Mouse (Mus musculus) forebrain, embryonic 11.5 days (tissue): ENCODE results near the gene H3f3b. TPM values are rescaled to one million over a fixed set of nuclear protein-coding genes. Genes with fewer than 3 reads are reported as not detected.

Experiments
- ATAC-seq: fragments of 200-750 bp; cut with Nextera tagmentation; replicated peaks from 2 replicates; pipeline ENCODE4 v1.8.0; 2017; ENCODE audit warnings: moderate TSS enrichment; ENCODE audit not compliant: low FRiP score
- DNase-seq: peaks from one replicate; pipeline ENCODE4 v3.0.0-alpha.2; 2017; ENCODE audit warnings: low spot score
- H3K27ac ChIP-seq: fragments of 300-500 bp; sonication (generic); 2 replicates; pipeline ENCODE4 v1.5.1; 2014; ENCODE audit warnings: low read depth, low read length
- H3K27me3 ChIP-seq: fragments of 300-500 bp; sonication (generic); 2 replicates; pipeline ENCODE4 v1.6.1; 2014; ENCODE audit warnings: mild to moderate bottlenecking, low read length, mixed read lengths; ENCODE audit not compliant: control insufficient read depth, insufficient read depth
- H3K36me3 ChIP-seq: fragments of 300-500 bp; sonication (generic); 2 replicates; pipeline ENCODE4 v1.6.1; 2014; ENCODE audit warnings: mild to moderate bottlenecking, low read length, moderate library complexity, mixed read lengths; ENCODE audit not compliant: control insufficient read depth, insufficient read depth
- H3K4me1 ChIP-seq: fragments of 300-500 bp; sonication (generic); replicated peaks from 2 replicates; pipeline ENCODE4 v1.6.1; 2014; ENCODE audit warnings: low read length, mixed read lengths; ENCODE audit not compliant: control insufficient read depth, insufficient read depth
- H3K4me2 ChIP-seq: fragments of 300-500 bp; sonication (generic); 2 replicates; pipeline ENCODE4 v1.6.1; 2014; ENCODE audit warnings: low read depth, mild to moderate bottlenecking, low read length, moderate library complexity, mixed read lengths; ENCODE audit not compliant: severe bottlenecking
- H3K4me3 ChIP-seq: fragments of 300-500 bp; sonication (generic); 2 replicates; pipeline ENCODE4 v1.5.1; 2014; ENCODE audit warnings: low read depth, low read length
- H3K9ac ChIP-seq: fragments of 300-500 bp; sonication (generic); 2 replicates; pipeline ENCODE4 v1.6.1; 2014; ENCODE audit warnings: low read length
- H3K9me3 ChIP-seq: fragments of 300-500 bp; sonication (generic); 2 replicates; pipeline ENCODE4 v1.6.1; 2016; ENCODE audit warnings: low read length, mixed read lengths; ENCODE audit not compliant: control insufficient read depth
- WGBS: fragments of 180-500 bp; shearing (Covaris S2); extraction: QIAGEN DNeasy Blood & Tissue Kit; methylation state at CpG from one replicate; pipeline ENCODE4 v1.1.7; 2014; 5-methylcytosine and 5-hydroxymethylcytosine counted together
- polyA plus RNA-seq: library from polyadenylated mRNA; unstranded; fragments of >200 nt; fragmentation: Nextera tagmentation; extraction: Ambion mirVana; gene quantifications from 2 replicates; pipeline ENCODE4 v1.2.1, GENCODE M21; 2014

Gene H3f3b
- polyA plus RNA-seq: 1,836 and 1,931 TPM in 2 replicates

- no peak within 1 kb of the TSS for H3K4me3 ChIP-seq
- no peaks in the 10 kb centered on the region for H3K36me3 ChIP-seq
- DNase-seq (no peak), ATAC-seq (no peak)
- no peaks in the 10 kb centered on the region for H3K27me3 ChIP-seq
- H3K9me3 ChIP-seq: no peaks in the 10 kb centered on the region
- 90% methylated on average over 4 of the region's 4 CpGs for WGBS
- H3K9ac ChIP-seq: no peak within 1 kb of the TSS
- H3K4me2 ChIP-seq: no peak within 1 kb of the TSS
- peaks cover 4% of the 10 kb centered on the region for H3K4me1 ChIP-seq
- no peak within 1 kb of the TSS for H3K27ac ChIP-seq
Observed at GRCm38 (mm10) chr11:116027756-116028155, at the start of gene H3f3b. TSS of gene H3f3b (minus strand) at chr11:116027962.

- H3K9ac ChIP-seq: no peak overlapping the region
- H3K4me1 ChIP-seq: peaks cover 8% of the 10 kb centered on the region
- DNase-seq: no peak
- no peak for ATAC-seq
- no peak overlapping the region for H3K27ac ChIP-seq
- no peaks in the 10 kb centered on the region for H3K27me3 ChIP-seq
- H3K9me3 ChIP-seq: no peaks in the 10 kb centered on the region
- H3K4me3 ChIP-seq: no peak overlapping the region
- H3K4me2 ChIP-seq: no peak overlapping the region
- WGBS: 83% methylated on average over 7 of the region's 7 CpGs
- H3K36me3 ChIP-seq: peaks cover 6% of the 10 kb centered on the region
Observed at GRCm38 (mm10) chr11:116076836-116077235, 49.1 kb upstream of the H3f3b start.

GRCm38 (mm10) chr11:116076266-116076540 lies 48.4 kb upstream of the H3f3b start:
- Histone ChIP-seq H3K27ac (no peak overlapping the region), H3K27me3 (no peaks in the 10 kb centered on the region), H3K9me3 (no peaks in the 10 kb centered on the region), H3K4me2 (no peak overlapping the region), H3K4me1 (peaks cover 8% of the 10 kb centered on the region), H3K9ac (no peak overlapping the region), H3K36me3 (peaks cover 6% of the 10 kb centered on the region), H3K4me3 (no peak overlapping the region)
- DNase-seq (no peak), ATAC-seq (no peak)
- 65% methylated on average over 7 of the region's 7 CpGs for WGBS

GRCm38 (mm10) chr11:116075539-116076265 lies 47.9 kb upstream of the H3f3b start:
- Histone ChIP-seq H3K4me3 (no peak overlapping the region), H3K9ac (no peak overlapping the region), H3K9me3 (no peaks in the 10 kb centered on the region), H3K4me2 (no peak overlapping the region), H3K27me3 (no peaks in the 10 kb centered on the region), H3K4me1 (peaks cover 8% of the 10 kb centered on the region), H3K27ac (no peak overlapping the region), H3K36me3 (peaks cover 6% of the 10 kb centered on the region)
- WGBS: 58% methylated on average over 20 of the region's 20 CpGs
- DNase-seq (no peak), ATAC-seq (no peak)

- no peaks in the 10 kb centered on the region for H3K9me3 ChIP-seq
- ATAC-seq (no peak), DNase-seq (no peak)
- H3K4me2 ChIP-seq: no peak overlapping the region
- no peaks in the 10 kb centered on the region; the same call in 1 of the 2 replicates for H3K36me3 ChIP-seq
- H3K27me3 ChIP-seq: no peaks in the 10 kb centered on the region
- 62% methylated on average over 7 of the region's 7 CpGs for WGBS
- H3K4me3 ChIP-seq: no peak overlapping the region
- no peak overlapping the region for H3K9ac ChIP-seq
- no peak overlapping the region for H3K27ac ChIP-seq
- H3K4me1 ChIP-seq: peaks cover 8% of the 10 kb centered on the region
Observed at GRCm38 (mm10) chr11:116074436-116074991, 46.8 kb upstream of the H3f3b start.

GRCm38 (mm10) chr11:116072608-116073007 lies 44.8 kb upstream of the H3f3b start:
- 85% methylated on average over 3 of the region's 3 CpGs for WGBS
- Histone ChIP-seq H3K9me3 (no peaks in the 10 kb centered on the region), H3K27me3 (no peaks in the 10 kb centered on the region), H3K27ac (no peak overlapping the region), H3K4me3 (no peak overlapping the region), H3K36me3 (no peaks in the 10 kb centered on the region), H3K4me1 (no peaks in the 10 kb centered on the region), H3K9ac (no peak overlapping the region), H3K4me2 (no peak overlapping the region)
- ATAC-seq: no peak
- no peak for DNase-seq

GRCm38 (mm10) chr11:116071510-116071909 lies 43.7 kb upstream of the H3f3b start:
- ATAC-seq (no peak), DNase-seq (no peak)
- H3K36me3 ChIP-seq: no peaks in the 10 kb centered on the region
- no peak overlapping the region for H3K9ac ChIP-seq
- H3K27ac ChIP-seq: no peak overlapping the region
- no peak overlapping the region for H3K4me3 ChIP-seq
- no peaks in the 10 kb centered on the region for H3K9me3 ChIP-seq
- no peaks in the 10 kb centered on the region for H3K27me3 ChIP-seq
- H3K4me2 ChIP-seq: no peak overlapping the region
- 68% methylated on average over 5 of the region's 5 CpGs for WGBS
- H3K4me1 ChIP-seq: no peaks in the 10 kb centered on the region

- H3K4me1 ChIP-seq: no peaks in the 10 kb centered on the region
- no peak overlapping the region for H3K9ac ChIP-seq
- no peak overlapping the region for H3K27ac ChIP-seq
- DNase-seq: no peak
- no peak overlapping the region for H3K4me2 ChIP-seq
- H3K36me3 ChIP-seq: no peaks in the 10 kb centered on the region; the same call in 1 of the 2 replicates
- no peaks in the 10 kb centered on the region for H3K27me3 ChIP-seq
- H3K9me3 ChIP-seq: no peaks in the 10 kb centered on the region
- ATAC-seq: no peak
- 90% methylated on average over 12 of the region's 12 CpGs for WGBS
- no peak overlapping the region for H3K4me3 ChIP-seq
Observed at GRCm38 (mm10) chr11:116065345-116065744, 37.6 kb upstream of the H3f3b start.
